Mouse (Mus musculus): ENCODE results near the gene Zbtb12.

DNA sequence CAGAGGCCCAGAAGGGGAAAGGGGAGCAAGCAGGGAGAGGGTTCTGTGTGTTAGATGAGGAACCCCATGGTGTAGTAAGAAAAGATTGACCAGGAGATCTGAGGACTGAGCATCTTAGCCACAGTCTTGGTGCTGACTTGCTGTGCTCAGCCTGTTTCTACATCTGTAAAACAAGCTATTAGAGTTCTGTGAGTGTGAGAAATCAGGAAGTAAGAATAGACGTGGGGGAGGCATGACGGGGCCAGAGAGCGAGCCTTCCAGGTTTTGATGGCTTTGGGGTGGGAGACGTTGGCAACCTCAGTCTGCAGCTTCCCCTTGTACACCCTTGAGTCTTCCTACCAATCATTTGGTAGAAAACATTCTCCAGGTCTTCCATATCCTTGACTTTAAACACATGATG is 20.6 kb upstream of the Zbtb12 start:
- TF ChIP-seq POLR2A (IDR thresholded peaks at IDR 0.05; ENCODE audit: borderline replicate concordance, low read depth, low read length) (no peak), CTCF (IDR thresholded peaks at IDR 0.05; ENCODE audit: low read depth, low read length) (no peak)

All from bone marrow macrophage, adult 2 months (primary cell).